Mouse (Mus musculus) heart, embryonic 14.5 days (tissue): ENCODE measurements at regions not wholly inside any gene's neighbourhood (a gene's known extent, or its start where the extent isn't known, plus 50 kb on each side); places are given as distances from the start of the nearest gene placed in this dataset.

Experiments
- ATAC-seq: fragments of 200-750 bp; cut with Nextera tagmentation; 2 replicates; pipeline ENCODE4 v1.8.0; 2017; ENCODE audit warnings: low read depth, moderate TSS enrichment; ENCODE audit not compliant: insufficient number of reproducible peaks, insufficient read depth, low FRiP score
- H3K27ac ChIP-seq, 2 experiments: fragments of 200-500 bp in 1 of 2; fragments of 300-500 bp in 1 of 2; sonication (generic) in 1 of 2; replicated peaks in 1 of 2; 2 replicates each; pipeline ENCODE4 v1.5.1; 2012 to 2014; ENCODE audit warnings: low read depth in 2 of 2, low read length in 2 of 2, control low read depth in 1 of 2, mild to moderate bottlenecking in 1 of 2, mixed read lengths in 1 of 2; ENCODE audit not compliant: control insufficient read depth in 1 of 2, insufficient read depth in 1 of 2
- H3K27me3 ChIP-seq: fragments of 300-500 bp; sonication (generic); 2 replicates; pipeline ENCODE4 v1.6.1; 2014; ENCODE audit warnings: mild to moderate bottlenecking, low read length, control low read depth; ENCODE audit not compliant: control insufficient read depth, insufficient read depth
- H3K36me3 ChIP-seq: fragments of 300-500 bp; sonication (generic); 2 replicates; pipeline ENCODE4 v1.6.1; 2014; ENCODE audit warnings: mild to moderate bottlenecking, control low read depth, low read length, mixed read lengths; ENCODE audit not compliant: control insufficient read depth, insufficient read depth
- H3K4me1 ChIP-seq, 2 experiments: fragments of 200-500 bp in 1 of 2; fragments of 300-500 bp in 1 of 2; sonication (generic) in 1 of 2; 2 replicates each; pipeline ENCODE4 v1.6.1; 2012 to 2014; ENCODE audit warnings: low read length in 2 of 2, control low read depth in 1 of 2, mixed read lengths in 1 of 2; ENCODE audit not compliant: control insufficient read depth in 2 of 2, insufficient read depth in 2 of 2
- H3K4me2 ChIP-seq: fragments of 300-500 bp; sonication (generic); 2 replicates; pipeline ENCODE4 v1.6.1; 2014; ENCODE audit warnings: mild to moderate bottlenecking, low read length
- H3K4me3 ChIP-seq, 2 experiments: fragments of 200-500 bp in 1 of 2; fragments of 300-500 bp in 1 of 2; sonication (generic) in 1 of 2; 2 replicates each; pipeline ENCODE4 v1.5.1; 2012 to 2014; ENCODE audit warnings: low read length in 2 of 2, mild to moderate bottlenecking in 2 of 2, control low read depth in 1 of 2, low read depth in 1 of 2, moderate library complexity in 1 of 2; ENCODE audit not compliant: control insufficient read depth in 1 of 2, insufficient read depth in 1 of 2
- H3K9ac ChIP-seq: fragments of 300-500 bp; sonication (generic); 2 replicates; pipeline ENCODE4 v1.6.1; 2014; ENCODE audit warnings: mild to moderate bottlenecking, low read length
- H3K9me3 ChIP-seq: fragments of 300-500 bp; sonication (generic); 2 replicates; pipeline ENCODE4 v1.6.1; 2016; ENCODE audit warnings: low read length, control low read depth; ENCODE audit not compliant: control insufficient read depth
- WGBS: fragments of 180-500 bp; shearing (Covaris S2); extraction: QIAGEN DNeasy Blood & Tissue Kit; methylation state at CpG from one replicate; pipeline ENCODE4 v1.1.7; 2014; 5-methylcytosine and 5-hydroxymethylcytosine counted together

- no peak overlapping the region for H3K9ac ChIP-seq
- H3K36me3 ChIP-seq: no peaks in the 10 kb centered on the region
- no peaks in the 10 kb centered on the region for H3K4me1 ChIP-seq
- H3K27me3 ChIP-seq: no peaks in the 10 kb centered on the region
- H3K27ac ChIP-seq: no peak overlapping the region
- 75% methylated on average over 2 of the region's 2 CpGs for WGBS
- H3K4me3 ChIP-seq: no peak overlapping the region
- no peak for ATAC-seq
- H3K9me3 ChIP-seq: no peaks in the 10 kb centered on the region
- H3K4me2 ChIP-seq: no peak overlapping the region
Measured at GRCm38 (mm10) chr14:72866896-72867295, 157.1 kb upstream of the Fndc3a start.

- Histone ChIP-seq H3K4me2 (no peak overlapping the region), H3K9ac (no peak overlapping the region), H3K4me3 (no peak overlapping the region), H3K4me1 (no peaks in the 10 kb centered on the region), H3K36me3 (no peaks in the 10 kb centered on the region), H3K27ac (no peak overlapping the region), H3K9me3 (no peaks in the 10 kb centered on the region), H3K27me3 (no peaks in the 10 kb centered on the region)
- ATAC-seq: no peak
Measured at GRCm38 (mm10) chr14:72865531-72865930, 155.7 kb upstream of the Fndc3a start.

GRCm38 (mm10) chr14:72864792-72865191 lies 155.0 kb upstream of the Fndc3a start:
- no peaks in the 10 kb centered on the region for H3K27me3 ChIP-seq
- no peak overlapping the region for H3K9ac ChIP-seq
- 97% methylated on average over 4 of the region's 4 CpGs for WGBS
- H3K27ac ChIP-seq: no peak overlapping the region
- H3K4me2 ChIP-seq: no peak overlapping the region
- no peaks in the 10 kb centered on the region for H3K9me3 ChIP-seq
- no peaks in the 10 kb centered on the region for H3K4me1 ChIP-seq
- H3K36me3 ChIP-seq: no peaks in the 10 kb centered on the region
- ATAC-seq: no peak
- no peak overlapping the region for H3K4me3 ChIP-seq

DNA sequence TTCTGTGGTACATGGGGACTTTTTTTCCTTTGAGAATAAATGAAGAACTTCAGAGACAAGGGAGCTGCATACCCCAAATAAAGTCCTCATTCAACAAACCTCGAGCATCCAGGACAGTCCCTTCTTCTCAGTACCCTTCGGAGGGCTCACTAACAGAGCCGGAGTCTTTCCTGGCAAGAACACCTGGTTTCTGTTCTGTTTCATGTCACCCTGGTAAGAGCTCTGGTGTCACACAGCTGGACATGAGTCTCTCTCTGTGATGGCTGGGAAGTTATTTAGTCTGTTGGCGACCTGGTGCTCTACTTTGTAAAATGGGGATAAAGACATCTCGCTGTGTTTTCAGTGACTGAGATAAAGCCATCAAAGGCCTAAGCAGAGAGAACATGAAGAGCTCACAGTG lies 154.3 kb upstream of the Fndc3a start:
- 41% methylated on average over 5 of the region's 5 CpGs for WGBS
- Histone ChIP-seq H3K27me3 (no peaks in the 10 kb centered on the region), H3K36me3 (no peaks in the 10 kb centered on the region), H3K4me1 (no peaks in the 10 kb centered on the region), H3K4me2 (no peak overlapping the region), H3K4me3 (no peak overlapping the region), H3K9me3 (no peaks in the 10 kb centered on the region), H3K27ac (no peak overlapping the region), H3K9ac (no peak overlapping the region)
- ATAC-seq: no peak

DNA sequence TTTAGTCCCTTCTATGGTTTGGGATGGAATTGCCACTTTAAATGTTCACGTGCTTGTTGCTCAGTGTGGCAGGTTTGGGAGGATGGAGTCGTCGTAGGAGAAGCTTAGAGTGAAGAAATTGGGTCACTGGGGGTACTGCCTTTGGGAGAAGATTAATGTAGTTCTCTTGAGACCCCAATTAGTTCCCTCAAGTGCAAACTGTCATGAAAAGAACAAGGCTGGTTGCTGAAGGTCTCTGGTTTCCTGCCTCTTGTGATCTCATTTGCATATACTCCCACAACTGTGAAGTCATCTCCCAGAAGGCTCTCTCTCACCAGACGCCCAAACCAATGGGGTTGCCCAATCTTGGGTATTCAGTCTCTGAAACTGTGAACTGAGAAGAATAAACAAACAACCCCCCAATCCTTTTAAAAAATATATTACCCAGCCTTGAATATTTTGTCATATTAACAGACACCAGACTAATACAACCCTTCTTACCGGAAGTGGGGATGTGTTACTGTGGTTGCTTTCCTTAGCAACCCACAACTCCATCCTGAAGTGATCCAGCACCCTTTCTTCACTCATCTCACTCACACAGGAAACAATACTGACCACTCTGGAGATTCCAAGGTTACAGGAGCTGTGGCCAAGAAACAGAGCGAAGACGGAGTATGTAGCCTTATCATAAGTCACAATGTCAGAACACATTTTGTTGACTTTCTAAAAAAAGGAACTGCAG lies 153.2 kb upstream of the Fndc3a start:
- H3K9ac ChIP-seq: no peak overlapping the region
- H3K4me2 ChIP-seq: no peak overlapping the region
- WGBS: 66% methylated on average over 7 of the region's 7 CpGs
- no peak overlapping the region for H3K4me3 ChIP-seq
- no peaks in the 10 kb centered on the region for H3K36me3 ChIP-seq
- no peak for ATAC-seq
- H3K27ac ChIP-seq: no peak overlapping the region
- H3K9me3 ChIP-seq: no peaks in the 10 kb centered on the region
- no peaks in the 10 kb centered on the region for H3K27me3 ChIP-seq
- H3K4me1 ChIP-seq: no peaks in the 10 kb centered on the region

- H3K27ac ChIP-seq: no peak overlapping the region
- H3K9me3 ChIP-seq: no peaks in the 10 kb centered on the region
- no peak overlapping the region for H3K9ac ChIP-seq
- no peak overlapping the region for H3K4me2 ChIP-seq
- ATAC-seq: no peak
- no peaks in the 10 kb centered on the region for H3K27me3 ChIP-seq
- no peaks in the 10 kb centered on the region for H3K36me3 ChIP-seq
- WGBS: 92% methylated on average over 1 of the region's 1 CpGs
- no peak overlapping the region for H3K4me3 ChIP-seq
- H3K4me1 ChIP-seq: no peaks in the 10 kb centered on the region
Measured at GRCm38 (mm10) chr14:72854226-72854625, 144.4 kb upstream of the Fndc3a start.

GRCm38 (mm10) chr14:72853104-72853503 lies 143.3 kb upstream of the Fndc3a start:
- Histone ChIP-seq H3K9me3 (no peaks in the 10 kb centered on the region), H3K4me2 (no peak overlapping the region), H3K9ac (no peak overlapping the region), H3K27me3 (no peaks in the 10 kb centered on the region), H3K27ac (no peak overlapping the region), H3K36me3 (no peaks in the 10 kb centered on the region), H3K4me1 (no peaks in the 10 kb centered on the region), H3K4me3 (no peak overlapping the region)
- ATAC-seq: no peak
- 82% methylated on average over 3 of the region's 3 CpGs for WGBS

DNA sequence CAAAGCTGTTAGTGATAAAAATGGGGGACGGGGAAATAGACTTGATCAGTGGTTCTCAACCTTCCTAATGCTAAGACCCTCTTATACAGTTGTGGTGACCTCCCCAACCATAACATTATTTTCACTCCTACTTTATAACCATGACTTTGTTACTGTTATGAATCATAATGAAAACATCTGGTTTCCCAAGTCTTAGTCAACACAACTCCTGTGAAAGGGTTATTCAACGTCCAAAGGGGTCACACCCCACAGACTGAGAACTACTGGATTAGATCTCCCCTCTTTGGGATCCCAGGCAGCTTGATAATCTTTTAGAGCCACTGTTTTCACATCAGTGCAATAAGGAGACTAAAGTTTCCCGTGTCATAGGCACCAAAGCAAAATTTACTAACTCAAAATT lies 141.1 kb upstream of the Fndc3a start:
- WGBS: 65% methylated on average over 3 of the region's 3 CpGs
- ATAC-seq: no peak
- Histone ChIP-seq H3K36me3 (no peaks in the 10 kb centered on the region), H3K4me2 (no peak overlapping the region), H3K9ac (no peak overlapping the region), H3K4me1 (no peaks in the 10 kb centered on the region), H3K9me3 (no peaks in the 10 kb centered on the region), H3K27me3 (no peaks in the 10 kb centered on the region), H3K4me3 (no peak overlapping the region), H3K27ac (no peak overlapping the region)
